Mouse (Mus musculus): ENCODE measurements around the gene Zfp467. TPM values are rescaled to one million over a fixed set of nuclear protein-coding genes. Genes with fewer than 3 reads are reported as not detected.
A peak's percentile ranks its signal among the peaks of the same experiment; 100 is the strongest.

Zfp467 gene
- total and polyA plus RNA-seq, 3 experiments = 1.4 to 5.9 (median 2.1) TPM

GRCm38 (mm10) chr6:48410551-48410950 is 35.1 kb downstream of the Zfp467 start (continued):
- TF ChIP-seq GABPA (IDR thresholded peaks at IDR 0.05; ENCODE audit: insufficient replicate concordance, low read depth, low read length) (no peak), ZC3H11A (IDR thresholded peaks at IDR 0.05; ENCODE audit: low read depth, low read length) (no peak), RCOR1 (conservative IDR thresholded peaks at IDR 0.05; ENCODE audit: low read depth, low read length) (peak; percentile 62; the same call in 1 of the 2 replicates), E2F4 (IDR thresholded peaks at IDR 0.05; ENCODE audit: insufficient replicate concordance, low read depth, low read length) (no peak), MAZ (IDR thresholded peaks at IDR 0.05; ENCODE audit: low read depth, low read length) (no peak), MAX (IDR thresholded peaks at IDR 0.05; ENCODE audit: low read length) (no peak), BHLHE40 (IDR thresholded peaks at IDR 0.05; ENCODE audit: low read depth, low read length) (no peak), CHD1 (IDR thresholded peaks at IDR 0.05; ENCODE audit: low read depth, low read length) (no peak), ZMIZ1 (IDR thresholded peaks at IDR 0.05; ENCODE audit: low read depth, low read length) (no peak), CHD2 (IDR thresholded peaks at IDR 0.05; ENCODE audit: low read length) (no peak), NRF1 (IDR thresholded peaks at IDR 0.05; ENCODE audit: low read depth, low read length) (no peak), ZNF384 (IDR thresholded peaks at IDR 0.05; ENCODE audit: low read depth, low read length) (no peak), HCFC1 (IDR thresholded peaks at IDR 0.05; ENCODE audit: low read depth, low read length) (no peak), ETS1 (conservative IDR thresholded peaks at IDR 0.05; ENCODE audit: low read depth, low read length) (peak; percentile 26; the same call in 1 of the 2 replicates)

- TF ChIP-seq MAFK (IDR thresholded peaks at IDR 0.05; ENCODE audit: insufficient replicate concordance, low read length) = no peak
- no peak for TF ChIP-seq MEF2A (IDR thresholded peaks at IDR 0.05; ENCODE audit: borderline replicate concordance, low read depth, low read length)
- TF ChIP-seq ZKSCAN1 (IDR thresholded peaks at IDR 0.05; ENCODE audit: borderline replicate concordance, low read depth, low read length) = no peak
- no peak for TF ChIP-seq ZC3H11A (IDR thresholded peaks at IDR 0.05; ENCODE audit: low read depth, low read length)
- TF ChIP-seq RAD21 (IDR thresholded peaks at IDR 0.05; ENCODE audit: low read depth, low read length) = no peak
- TF ChIP-seq JUN (IDR thresholded peaks at IDR 0.05; ENCODE audit: insufficient read depth, low read depth, low read length) = no peak
- in situ Hi-C loops (cut with MboI; ENCODE audit: low pct_ligation_motif_present, low pct_unique_long_range_greater_than_20kb, low sequenced_read_pairs) (loop anchor here (10.0 kb wide), 1 partner anchor 235 kb away; no protein-coding TSS in a partner anchor), dilution Hi-C loops (cut with MboI; ENCODE audit: extremely low pct_ligation_motif_present, extremely low pct_unique_long_range_greater_than_20kb, low sequenced_read_pairs) (no loop called here)
- Histone ChIP-seq H3K79me2 (replicated peaks; ENCODE audit: control insufficient read depth, extremely low read depth, insufficient read depth, poor library complexity, severe bottlenecking) (no peaks in the 10 kb centered on the region), H3K36me3 (replicated peaks in 1 of 2; ENCODE audit: control insufficient read depth in 1 of 2, insufficient read depth in 1 of 2, low read length in 1 of 2) (peaks cover 83 to 100% of the 10 kb centered on the region in 2 experiments), H3K27me3 (replicated peaks) (no peaks in the 10 kb centered on the region), H3K4me1 (ENCODE audit: control insufficient read depth in 1 of 2, insufficient read depth in 2 of 2) (no peaks in the 10 kb centered on the region), H3K4me3 (replicated peaks in 1 of 3; ENCODE audit: low read depth in 2 of 3, low read length in 2 of 3, poor library complexity in 1 of 3) (no peak overlapping the region), H3K9me3 (replicated peaks; ENCODE audit: low read length) (no peaks in the 10 kb centered on the region), H3K4me2 (ENCODE audit: insufficient read depth, low read depth, poor library complexity, severe bottlenecking) (no peak overlapping the region), H3K27ac (ENCODE audit: insufficient read depth, low read depth) (no peak overlapping the region), H3K9ac (ENCODE audit: insufficient read depth, low read depth) (no peak overlapping the region)
- no peak for DNase-seq (ENCODE audit: extremely low read depth)
These were observed 35.8 kb downstream of the Zfp467 start for GRCm38 (mm10) chr6:48409726-48410343.

All from CH12.LX (cell line).